Mouse (Mus musculus) erythroblast, embryonic 14.5 days (primary cell): ENCODE measurements at regions not wholly inside any gene's neighbourhood (a gene's known extent, or its start where the extent isn't known, plus 50 kb on each side); places are given as distances from the start of the nearest gene placed in this dataset.

Experiments used
- GATA1 ChIP-seq: IDR thresholded peaks from 2 replicates; pipeline ENCODE4 v1.6.1; 2012; ENCODE audit warnings: low read length, inconsistent platforms, mixed read lengths
- TAL1 ChIP-seq: IDR thresholded peaks from 3 replicates; pipeline ENCODE4 v1.6.1; 2012; ENCODE audit warnings: low read length, inconsistent platforms, mixed read lengths

GRCm38 (mm10) chr6:117508860-117509259 lies 332.1 kb upstream of the Zfp637 start:
- TF ChIP-seq GATA1: no peak
- TF ChIP-seq TAL1: no peak
